Comparison of ENCODE assay signal across 9 mouse cellular contexts in the genomic region with DNA sequence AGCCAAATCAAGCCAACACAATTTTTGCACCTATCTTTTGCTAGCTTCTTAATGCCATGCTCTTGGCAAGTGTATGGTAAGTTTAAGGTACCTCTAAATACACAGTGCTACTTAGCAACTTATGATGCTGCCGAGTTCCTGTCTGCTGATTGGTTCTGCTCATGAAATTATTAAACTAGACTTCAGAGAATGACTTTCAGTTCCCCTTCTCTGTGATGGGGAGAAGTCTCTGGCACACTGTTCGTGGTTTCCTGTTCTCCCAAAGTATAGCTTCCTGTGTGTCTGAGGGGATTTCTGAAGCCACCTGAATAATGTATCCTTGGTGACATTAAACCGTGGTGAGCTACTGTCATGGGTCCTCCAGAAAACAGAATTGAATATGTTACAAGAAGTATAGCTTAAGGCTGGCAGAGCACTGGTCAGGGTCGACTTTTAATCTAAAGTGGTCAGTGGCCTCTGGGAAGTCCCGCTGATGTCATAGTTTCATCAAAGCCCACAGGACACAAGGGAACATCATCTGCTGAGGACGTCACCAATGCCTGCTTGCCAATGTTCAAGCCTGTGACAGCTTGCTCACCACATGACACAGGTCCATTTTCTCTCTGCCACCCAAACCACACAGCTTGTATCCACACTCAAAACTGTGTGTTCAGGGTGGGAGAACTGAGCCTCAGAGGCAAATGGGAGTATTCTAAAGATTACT. TPM values are rescaled to one million over a fixed set of nuclear protein-coding genes. Genes with fewer than 3 reads are reported as not detected.
DNase-seq lines count a peak whose midpoint lies in the region; ATAC-seq and TF ChIP-seq lines count a peak whose summit lies in the region.
"Had no signal": no experiment of that assay in that cellular context is flagged by ENCODE, and none has a peak within 500 bp of the region (broad histone marks: within the 10 kb centered on the region; RNA-seq: fewer than 3 reads in every experiment).

No protein-coding gene starts in this region.

- H3K9me3 ChIP-seq in heart, embryonic 12.5 days (replicated peaks) = no peaks in the 10 kb centered on the region
- no peaks in the 10 kb centered on the region for H3K9me3 ChIP-seq in neural tube, embryonic 15.5 days (replicated peaks)

- peaks cover 14% of the 10 kb centered on the region; the same call in 1 of the 2 replicates for H3K27me3 ChIP-seq in heart, embryonic 12.5 days (replicated peaks)
- H3K27me3 ChIP-seq in neural tube, embryonic 15.5 days (replicated peaks) = 0 out of 2 replicates have a peak, but pooled peaks cover 5% of the 10 kb centered on the region
- no peaks in the 10 kb centered on the region for H3K27me3 ChIP-seq in cerebellum, adult 2 months (ENCODE audit: control insufficient read depth, insufficient read depth, low read length)

- ATAC-seq in heart, embryonic 12.5 days (ENCODE audit: insufficient number of reproducible peaks, low FRiP score) = no peak
- no peak for ATAC-seq in neural tube, embryonic 15.5 days (ENCODE audit: low FRiP score)

- no peak overlapping the region for H3K4me2 ChIP-seq in heart, embryonic 12.5 days
- H3K4me2 ChIP-seq in neural tube, embryonic 15.5 days = no peak overlapping the region

- H3K4me1 ChIP-seq in heart, embryonic 12.5 days (replicated peaks) = no peaks in the 10 kb centered on the region
- no peaks in the 10 kb centered on the region for H3K4me1 ChIP-seq in neural tube, embryonic 15.5 days
- 0 out of 2 replicates have a peak, but pooled peaks cover 2% of the 10 kb centered on the region for H3K4me1 ChIP-seq in cerebellum, adult 2 months (ENCODE audit: control insufficient read depth, insufficient read depth, low read length)

- no peak overlapping the region for H3K27ac ChIP-seq in heart, embryonic 12.5 days (ENCODE audit: poor library complexity, severe bottlenecking)
- no peak overlapping the region for H3K27ac ChIP-seq in left cerebral cortex, adult 2 months
- no peak overlapping the region for H3K27ac ChIP-seq in neural tube, embryonic 15.5 days (replicated peaks)
- no peak overlapping the region for H3K27ac ChIP-seq in cerebellum, adult 2 months (ENCODE audit: insufficient read depth, low read length)

- TF ChIP-seq POLR2A in cerebellum, adult 2 months (IDR thresholded peaks at IDR 0.05; ENCODE audit: borderline replicate concordance, insufficient read depth, low read length) = no peak

- intact Hi-C loops in left cerebral cortex, adult 2 months (cut with DNase I) = loop anchor here (2.0 to 10.0 kb wide), 3 partner anchors 63 to 273 kb away; no protein-coding TSS in a partner anchor

- no peak overlapping the region for H3K4me3 ChIP-seq in heart, embryonic 12.5 days
- no peak overlapping the region for H3K4me3 ChIP-seq in left cerebral cortex, adult 2 months
- no peak overlapping the region for H3K4me3 ChIP-seq in neural tube, embryonic 15.5 days (replicated peaks)
- no peak overlapping the region for H3K4me3 ChIP-seq in cerebellum, adult 2 months (replicated peaks; ENCODE audit: insufficient read depth, low read depth, low read length)

- TF ChIP-seq CTCF in left cerebral cortex, adult 2 months (IDR thresholded peaks at IDR 0.05) = no peak
- TF ChIP-seq CTCF in cerebellum, adult 2 months (IDR thresholded peaks at IDR 0.05; ENCODE audit: borderline replicate concordance, insufficient read depth, low read depth, low read length) = no peak

- 57% methylated on average over 6 of the region's 6 CpGs for WGBS in heart, embryonic 12.5 days
- WGBS in neural tube, embryonic 15.5 days = 72% methylated on average over 6 of the region's 6 CpGs
- WGBS in cerebellum, adult 2 months = 51% methylated on average over 6 of the region's 6 CpGs

- DNase-seq in heart, adult 18-20 months = peak; percentile 68 to 83
- DNase-seq in MEL-GATA-1-ER (ENCODE audit: extremely low read depth, low read depth) = peak; percentile 61
- DNase-seq in fibroblast of lung, adult 2 months (ENCODE audit: low read depth) = peak; percentile 14
- DNase-seq in left cerebral cortex, adult 2 months (ENCODE audit: extremely low spot score in 1 of 2, low spot score in 2 of 2) = peak; percentile 26 to 47
- DNase-seq in right cerebral cortex, postnatal 10 days (ENCODE audit: low spot score in 2 of 2) = peak; percentile 58 to 62
- no peak for DNase-seq in cerebellum, adult 2 months

- H3K9ac ChIP-seq in heart, embryonic 12.5 days = no peak overlapping the region
- H3K9ac ChIP-seq in neural tube, embryonic 15.5 days (replicated peaks) = no peak overlapping the region

- H3K36me3 ChIP-seq in heart, embryonic 12.5 days = no peaks in the 10 kb centered on the region
- no peaks in the 10 kb centered on the region for H3K36me3 ChIP-seq in neural tube, embryonic 15.5 days

RNA-seq across cellular contexts. Expression of a gene that starts 6.9 kb away (rescaled TPM):
- total RNA-seq in heart, adult 18-20 months (2021) = under 1 TPM; 0.26 to 0.32 TPM
- 0.09 TPM in 1 of 2 replicates, not detected in the other for polyA plus RNA-seq in heart, embryonic 12.5 days (2016; fragmentation: Nextera tagmentation; extraction: Ambion mirVana)
- under 1 TPM; 0.65 to 0.68 TPM for total RNA-seq in left cerebral cortex, adult 2 months (2021)
- polyA plus RNA-seq in neural tube, embryonic 15.5 days (2015; fragmentation: Nextera tagmentation; extraction: Ambion mirVana) = not detected in 2 replicates
- polyA plus RNA-seq in cerebellum, adult 2 months (2012; rRNA removed) = not detected in 2 replicates

RNA-seq across cellular contexts. Expression of a gene that starts 22.3 kb away (rescaled TPM):
- total RNA-seq in heart, adult 18-20 months (2021) = under 1 TPM in 1 of 2 experiments, not detected in 1; 0.46 TPM
- not detected in 2 replicates for polyA plus RNA-seq in heart, embryonic 12.5 days (2016; fragmentation: Nextera tagmentation; extraction: Ambion mirVana)
- total RNA-seq in left cerebral cortex, adult 2 months (2021) = not detected
- 0.19 and 0.54 TPM in 2 replicates for polyA plus RNA-seq in neural tube, embryonic 15.5 days (2015; fragmentation: Nextera tagmentation; extraction: Ambion mirVana)
- polyA plus RNA-seq in cerebellum, adult 2 months (2012; rRNA removed) = 0.08 and 0.10 TPM in 2 replicates
- total RNA-seq: layer of hippocampus, adult 18-20 months had no signal

RNA-seq across cellular contexts. Expression of a gene that starts 29.2 kb away (rescaled TPM):
- not detected for total RNA-seq in heart, adult 18-20 months (2021)
- polyA plus RNA-seq in heart, embryonic 12.5 days (2016; fragmentation: Nextera tagmentation; extraction: Ambion mirVana) = not detected in 2 replicates
- total RNA-seq in left cerebral cortex, adult 2 months (2021) = not detected
- not detected in 2 replicates for polyA plus RNA-seq in neural tube, embryonic 15.5 days (2015; fragmentation: Nextera tagmentation; extraction: Ambion mirVana)
- polyA plus RNA-seq in cerebellum, adult 2 months (2012; rRNA removed) = not detected in 2 replicates
- total RNA-seq: layer of hippocampus, adult 18-20 months had no signal

RNA-seq across cellular contexts. Expression of a gene that starts 42.1 kb away (rescaled TPM):
- total RNA-seq in heart, adult 18-20 months (2021) = 10 to 100 TPM; 54.9 to 60.2 TPM
- polyA plus RNA-seq in heart, embryonic 12.5 days (2016; fragmentation: Nextera tagmentation; extraction: Ambion mirVana) = 1.4 and 2.6 TPM in 2 replicates
- 1 to 10 TPM; 1.1 to 2.1 TPM for total RNA-seq in left cerebral cortex, adult 2 months (2021)
- 4.0 and 55.6 TPM in 2 replicates for polyA plus RNA-seq in neural tube, embryonic 15.5 days (2015; fragmentation: Nextera tagmentation; extraction: Ambion mirVana)
- polyA plus RNA-seq in cerebellum, adult 2 months (2012; rRNA removed) = 2.9 and 3.8 TPM in 2 replicates

RNA-seq across cellular contexts. Expression of a gene that starts 50.9 kb away (rescaled TPM):
- total RNA-seq in heart, adult 18-20 months (2021) = not detected
- not detected in 2 replicates for polyA plus RNA-seq in heart, embryonic 12.5 days (2016; fragmentation: Nextera tagmentation; extraction: Ambion mirVana)
- total RNA-seq in left cerebral cortex, adult 2 months (2021) = 1 to 10 TPM; 2.5 to 4.4 TPM
- 5.1 and 5.5 TPM in 2 replicates for polyA plus RNA-seq in neural tube, embryonic 15.5 days (2015; fragmentation: Nextera tagmentation; extraction: Ambion mirVana)
- polyA plus RNA-seq in cerebellum, adult 2 months (2012; rRNA removed) = 5.8 and 6.5 TPM in 2 replicates

Comparison
In these comparisons a context has a peak if more than half of its experiments do, and no peak if none do; other contexts are left out.
1. DNase-seq: peak in heart, adult 18-20 months (2 of 2), MEL-GATA-1-ER (single experiment), fibroblast of lung, adult 2 months (single experiment), left cerebral cortex, adult 2 months (2 of 2) and right cerebral cortex, postnatal 10 days (2 of 2); none in cerebellum, adult 2 months (0 of 2).